Comparison of ENCODE assay signal across 16 mouse cellular contexts in genomic region chr19:16510343-16511080, GRCm38 (mm10).
DNase-seq lines count a peak whose midpoint lies in the region; ATAC-seq and TF ChIP-seq lines count a peak whose summit lies in the region.
"Had no signal": no experiment of that assay in that cellular context is flagged by ENCODE, and none has a peak within 500 bp of the region (broad histone marks: within the 10 kb centered on the region; RNA-seq: fewer than 3 reads in every experiment).

No protein-coding gene starts in this region.

- no peak overlapping the region for H3K27ac ChIP-seq in kidney, adult 2 months (ENCODE audit: insufficient read depth, low read depth, low read length)
- peak overlapping the region; percentile 68 for H3K27ac ChIP-seq in liver, embryonic 16.5 days (ENCODE audit: low read length)
- H3K27ac ChIP-seq: embryonic facial prominence, embryonic 15.5 days; forebrain, embryonic 15.5 days; intestine, embryonic 15.5 days; macrophage had no signal

- intact Hi-C loops in left cerebral cortex, postnatal 10 days (cut with DNase I) = no loop called here

- peak overlapping the region; percentile 53 for H3K4me2 ChIP-seq in liver, embryonic 16.5 days (ENCODE audit: low read depth, low read length)
- H3K4me2 ChIP-seq: embryonic facial prominence, embryonic 15.5 days; forebrain, embryonic 15.5 days; intestine, embryonic 15.5 days had no signal

- H3K9me3 ChIP-seq in erythroblast, embryonic 14.5 days (ENCODE audit: control insufficient read depth, low read length) = no peaks in the 10 kb centered on the region
- no peaks in the 10 kb centered on the region for H3K9me3 ChIP-seq in liver, embryonic 16.5 days (replicated peaks; ENCODE audit: control insufficient read depth, low read length)
- H3K9me3 ChIP-seq: embryonic facial prominence, embryonic 15.5 days; forebrain, embryonic 15.5 days; intestine, embryonic 15.5 days had no signal

- H3K36me3 ChIP-seq in erythroblast, embryonic 14.5 days (ENCODE audit: control insufficient read depth) = no peaks in the 10 kb centered on the region
- H3K36me3 ChIP-seq in kidney, adult 2 months (ENCODE audit: control insufficient read depth, insufficient read depth, low read length) = no peaks in the 10 kb centered on the region
- H3K36me3 ChIP-seq in liver, embryonic 16.5 days (ENCODE audit: control insufficient read depth, insufficient read depth) = no peaks in the 10 kb centered on the region
- H3K36me3 ChIP-seq: embryonic facial prominence, embryonic 15.5 days; forebrain, embryonic 15.5 days; intestine, embryonic 15.5 days had no signal

- peaks cover 41% of the 10 kb centered on the region for H3K4me1 ChIP-seq in erythroblast, embryonic 14.5 days (ENCODE audit: control insufficient read depth)
- H3K4me1 ChIP-seq in kidney, adult 2 months (ENCODE audit: control insufficient read depth, insufficient read depth, low read length) = no peaks in the 10 kb centered on the region
- peaks cover 23% of the 10 kb centered on the region for H3K4me1 ChIP-seq in liver, embryonic 16.5 days (ENCODE audit: control insufficient read depth, low read depth, low read length)
- H3K4me1 ChIP-seq: embryonic facial prominence, embryonic 15.5 days had no signal

- 82% methylated on average over 10 of the region's 10 CpGs for WGBS in kidney, adult 2 months
- whole genome bisulfite sequencing in liver, embryonic 16.5 days (ENCODE audit: insufficient replicate concordance) = 58% methylated on average over 10 of the region's 10 CpGs

- no peaks in the 10 kb centered on the region for H3K27me3 ChIP-seq in erythroblast, embryonic 14.5 days (ENCODE audit: control insufficient read depth)
- H3K27me3 ChIP-seq in kidney, adult 2 months (replicated peaks; ENCODE audit: control insufficient read depth, insufficient read depth, low read length) = no peaks in the 10 kb centered on the region
- H3K27me3 ChIP-seq in liver, embryonic 16.5 days (ENCODE audit: control insufficient read depth, insufficient read depth, low read depth, low read length) = no peaks in the 10 kb centered on the region
- H3K27me3 ChIP-seq: embryonic facial prominence, embryonic 15.5 days; forebrain, embryonic 15.5 days; intestine, embryonic 15.5 days had no signal

- peak overlapping the region; percentile 36 for H3K4me3 ChIP-seq in erythroblast, embryonic 14.5 days (replicated peaks)
- H3K4me3 ChIP-seq in kidney, adult 2 months (ENCODE audit: insufficient read depth, low read depth, low read length) = no peak overlapping the region
- H3K4me3 ChIP-seq in liver, embryonic 16.5 days (ENCODE audit: low read depth, low read length) = 0 out of 2 replicates have a peak overlapping the region, but pooled peaks have one; percentile 12
- H3K4me3 ChIP-seq: embryonic facial prominence, embryonic 15.5 days; forebrain, embryonic 15.5 days; intestine, embryonic 15.5 days had no signal

- ATAC-seq in erythroblast, adult 5-6 weeks (replicated peaks; ENCODE audit: low FRiP score, poor library complexity, severe bottlenecking) = no peak
- peak; percentile 8; the same call in 1 of the 2 replicates for ATAC-seq in liver, embryonic 16.5 days (ENCODE audit: low read depth)
- no peak for ATAC-seq in monocyte, adult 5-6 weeks (replicated peaks; ENCODE audit: insufficient number of reproducible peaks, low FRiP score, low TSS enrichment, poor library complexity, severe bottlenecking)
- ATAC-seq: forebrain, embryonic 15.5 days had no signal

- H3K9ac ChIP-seq in liver, embryonic 16.5 days (ENCODE audit: low read depth, low read length) = no peak overlapping the region
- H3K9ac ChIP-seq: embryonic facial prominence, embryonic 15.5 days; forebrain, embryonic 15.5 days; intestine, embryonic 15.5 days had no signal

- no peak for TF ChIP-seq POLR2A in kidney, adult 2 months (IDR thresholded peaks at IDR 0.05; ENCODE audit: low read depth, low read length)

- DNase-seq in kidney, adult 2 months = peak; percentile 24
- no peak for DNase-seq in kidney, postnatal 25 days
- peak; percentile 20 for DNase-seq in gastrocnemius, postnatal 25 days
- DNase-seq in left cerebral cortex, postnatal 10 days (ENCODE audit: extremely low spot score in 1 of 2, low spot score in 2 of 2) = no peak
- DNase-seq: adrenal gland, postnatal 25 days; B cell, adult 2 months; cerebellum, postnatal 25 days; lung, adult 18-20 months had no signal

- TF ChIP-seq CTCF in kidney, adult 2 months (conservative IDR thresholded peaks at IDR 0.05; ENCODE audit: insufficient read depth, insufficient read length, low read depth, low read length) = no peak

Comparison
In these comparisons a context has a peak if more than half of its experiments do, and no peak if none do; other contexts are left out.
1. DNase-seq: peak in kidney, adult 2 months (single experiment) and gastrocnemius, postnatal 25 days (single experiment); none in kidney, postnatal 25 days (0 of 2) and left cerebral cortex, postnatal 10 days (0 of 2).